Mouse (Mus musculus) spleen, adult 10 weeks (tissue): ENCODE data around the gene Timm50. TPM values are rescaled to one million over a fixed set of nuclear protein-coding genes. Genes with fewer than 3 reads are reported as not detected.

Experiments used
- polyA plus RNA-seq: library from polyadenylated mRNA; stranded (reverse); fragments of 350-450 nt; fragmentation: Illumina TruSeq; extraction: RNeasy Lipid Tissue Mini Kit (QIAGEN cat#74804); gene quantifications from one replicate; pipeline ENCODE4 v1.2.3, GENCODE M21; 2015; ENCODE audit warnings: low replicate concordance; ENCODE audit not compliant: insufficient read depth

Gene Timm50
- polyA plus RNA-seq, result 17.4 TPM

GRCm38 (mm10) chr7:28311926-28312543, at the start of gene Timm50:
Gene Timm50, minus strand, starts transcription at chr7:28312072.

GRCm38 (mm10) chr7:28350155-28350883, 38.4 kb upstream of the Timm50 start, which contains the start of gene Rps16:
Gene Rps16, plus strand, starts transcription at chr7:28350652.

GRCm38 (mm10) chr7:28338108-28338998, 26.5 kb upstream of the Timm50 start, which contains the start of gene Supt5:
Gene Supt5, minus strand, starts transcription at chr7:28338746.

GRCm38 (mm10) chr7:28301616-28302433, 10.0 kb downstream of the Timm50 start, which contains the start of gene Dll3:
Gene Dll3, minus strand, starts transcription at chr7:28302238.

GRCm38 (mm10) chr7:28290638-28291590, 21.0 kb downstream of the Timm50 start, which contains the start of gene Selenov:
Gene Selenov, minus strand, starts transcription at chr7:28291186.

GRCm38 (mm10) chr7:28277615-28278278, 34.1 kb downstream of the Timm50 start, which contains the start of gene Eid2b:
Gene Eid2b, plus strand, starts transcription at chr7:28277739.

GRCm38 (mm10) chr7:28267129-28268041, 44.5 kb downstream of the Timm50 start, which contains the start of gene Eid2:
Gene Eid2, plus strand, starts transcription at chr7:28267881.

Other genes with a start within 250 kb of the Timm50 start
- gene Fcgbp, start 240.8 kb downstream of the Timm50 start, polyA plus RNA-seq, result 0.21 TPM
- not detected for gene 9530053A07Rik, start 182.6 kb downstream of the Timm50 start, polyA plus RNA-seq
- 101 TPM for gene Fbl, start 142.4 kb downstream of the Timm50 start, polyA plus RNA-seq
- 2.8 TPM for gene Dyrk1b, start 132.6 kb downstream of the Timm50 start, polyA plus RNA-seq
- 4.0 TPM for gene Eid2, start 44.2 kb downstream of the Timm50 start, polyA plus RNA-seq
- gene Eid2b, start 34.3 kb downstream of the Timm50 start, polyA plus RNA-seq, result 6.2 TPM
- not detected for gene Selenov, start 20.9 kb downstream of the Timm50 start, polyA plus RNA-seq
- not detected for gene Dll3, start 9.8 kb downstream of the Timm50 start, polyA plus RNA-seq
- 76.8 TPM for gene Supt5, start 26.7 kb upstream of the Timm50 start, polyA plus RNA-seq
- gene Rps16, start 38.6 kb upstream of the Timm50 start, polyA plus RNA-seq, result 2,610 TPM
- 62.1 TPM for gene Plekhg2, start 60.5 kb upstream of the Timm50 start, polyA plus RNA-seq
- gene Zfp36, start 68.2 kb upstream of the Timm50 start, polyA plus RNA-seq, result 93.6 TPM
- gene Med29, start 80.6 kb upstream of the Timm50 start, polyA plus RNA-seq, result 6.7 TPM
- gene Paf1, start 80.9 kb upstream of the Timm50 start, polyA plus RNA-seq, result 170 TPM
- 376 TPM for gene Gmfg, start 125.4 kb upstream of the Timm50 start, polyA plus RNA-seq
- gene Lrfn1, start 139.9 kb upstream of the Timm50 start, polyA plus RNA-seq, result 0.29 TPM
- not detected for gene Ifnl2, start 198.4 kb upstream of the Timm50 start, polyA plus RNA-seq
- gene Ifnl3, start 210.8 kb upstream of the Timm50 start, polyA plus RNA-seq, result not detected
- 0.75 TPM for gene Sycn, start 228.8 kb upstream of the Timm50 start, polyA plus RNA-seq
- gene Nccrp1, start 235.2 kb upstream of the Timm50 start, polyA plus RNA-seq, result 0.25 TPM